Mouse (Mus musculus): ENCODE measurements around the gene Ppm1g.

Ppm1g gene

GRCm38 (mm10) chr5:31220448-31221303, at the start of gene Ppm1g:
Ppm1g (minus strand) TSS chr5:31220687.
- DNase-seq (ENCODE audit: low spot score in 2 of 2) = peak; percentile 97

GRCm38 (mm10) chr5:31267686-31268085, 47.2 kb upstream of the Ppm1g start:
- no peak for DNase-seq (ENCODE audit: low spot score in 2 of 2)

GRCm38 (mm10) chr5:31266101-31266500, 45.6 kb upstream of the Ppm1g start:
- no peak for DNase-seq (ENCODE audit: low spot score in 2 of 2)

- no peak for DNase-seq (ENCODE audit: low spot score in 2 of 2)
These were observed 37.1 kb upstream of the Ppm1g start for GRCm38 (mm10) chr5:31257616-31258015.

GRCm38 (mm10) chr5:31255971-31256370, 35.5 kb upstream of the Ppm1g start:
- no peak for DNase-seq (ENCODE audit: low spot score in 2 of 2)

GRCm38 (mm10) chr5:31255381-31255780, 34.9 kb upstream of the Ppm1g start:
- DNase-seq (ENCODE audit: low spot score in 2 of 2) = peak in 1 of 2 experiments; percentile 18

GRCm38 (mm10) chr5:31254901-31255300, 34.4 kb upstream of the Ppm1g start:
- no peak for DNase-seq (ENCODE audit: low spot score in 2 of 2)

DNA sequence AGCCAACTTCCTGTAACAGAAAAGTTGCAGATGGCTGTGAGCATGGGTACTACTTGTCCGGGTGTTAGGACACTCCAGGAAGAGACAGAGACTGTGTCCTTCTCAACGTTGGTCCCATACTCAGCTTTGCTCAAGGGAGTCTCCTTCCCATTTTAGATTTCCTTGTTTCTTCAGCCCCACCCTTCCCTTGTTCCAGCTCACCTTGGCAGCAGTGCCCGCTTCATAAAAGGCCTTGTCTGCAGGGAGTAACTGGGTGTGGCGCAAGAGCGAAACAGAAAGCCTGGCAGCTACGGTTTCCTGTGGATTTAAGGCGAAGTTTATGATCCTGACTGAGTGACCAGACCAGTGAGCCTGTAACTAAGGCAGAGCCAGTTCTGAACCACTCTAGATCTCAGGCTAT, 34.0 kb upstream of the Ppm1g start:
- peak in 1 of 2 experiments; percentile 19 for DNase-seq (ENCODE audit: low spot score in 2 of 2)

GRCm38 (mm10) chr5:31253806-31254205, 33.3 kb upstream of the Ppm1g start:
- DNase-seq (ENCODE audit: low spot score in 2 of 2) = no peak

DNA sequence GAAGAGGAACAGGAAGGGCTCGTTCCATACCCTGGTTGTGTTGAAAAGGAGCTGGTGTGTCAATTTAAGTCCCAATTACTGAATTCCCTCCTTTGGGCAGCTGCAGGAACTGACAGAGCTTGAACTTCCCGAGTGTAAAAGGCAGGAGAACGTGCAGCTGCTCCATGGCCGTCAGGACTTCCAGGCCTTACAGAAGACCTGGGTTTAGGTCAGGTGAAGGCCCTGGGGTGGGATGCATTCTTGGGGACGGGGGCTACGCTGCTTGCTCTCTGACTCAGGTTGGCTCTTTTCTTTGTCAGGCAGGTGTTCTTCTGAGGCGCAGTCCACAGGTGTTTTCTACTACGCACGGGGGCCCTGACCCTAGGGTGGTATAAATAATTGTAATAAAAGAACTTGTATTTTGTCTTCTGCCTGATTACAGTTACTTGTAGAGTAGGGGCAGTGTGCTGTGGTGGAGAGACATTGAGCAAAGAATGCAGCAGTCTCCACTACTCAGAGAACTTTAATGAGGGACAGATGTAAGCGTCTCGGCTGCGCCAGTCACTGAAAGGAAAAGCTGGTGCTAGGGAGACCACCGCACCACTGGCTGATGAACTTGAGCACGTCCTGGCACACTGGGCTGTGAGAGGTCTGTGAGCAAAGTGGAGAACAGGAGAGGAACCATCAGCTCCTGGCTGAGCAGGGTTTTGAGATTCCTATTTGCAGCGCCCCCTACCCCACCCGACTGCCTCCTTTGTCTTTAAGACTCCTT, 32.5 kb upstream of the Ppm1g start:
- peak in 1 of 2 experiments; percentile 21 for DNase-seq (ENCODE audit: low spot score in 2 of 2)

- no peak for DNase-seq (ENCODE audit: low spot score in 2 of 2)
These were observed 31.7 kb upstream of the Ppm1g start for GRCm38 (mm10) chr5:31252151-31252550.

GRCm38 (mm10) chr5:31251541-31252101, 31.1 kb upstream of the Ppm1g start, which contains the start of gene Krtcap3:
Krtcap3 (plus strand) TSS chr5:31251691.
- DNase-seq (ENCODE audit: low spot score in 2 of 2) = peak; percentile 48 to 51

DNA sequence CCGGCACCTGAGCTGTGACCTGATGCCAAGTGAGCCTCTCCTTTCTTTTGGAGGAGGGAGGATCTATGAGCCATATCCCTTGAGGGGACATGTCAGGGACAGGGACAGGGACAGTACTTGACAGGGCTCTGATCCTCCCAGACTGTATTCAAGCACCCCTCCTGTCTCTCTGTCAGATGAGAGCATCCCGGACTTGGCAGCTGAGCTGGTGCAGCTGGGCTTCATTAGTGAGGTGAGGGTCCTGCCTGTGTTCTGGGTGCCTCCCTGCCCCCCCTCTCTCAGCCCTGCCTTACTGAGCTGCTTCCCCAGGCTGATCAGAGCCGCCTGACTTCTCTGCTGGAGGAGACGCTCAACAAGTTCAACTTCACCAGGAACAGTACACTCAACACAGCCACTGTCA, 30.2 kb upstream of the Ppm1g start:
- peak in 1 of 2 experiments; percentile 27 for DNase-seq (ENCODE audit: low spot score in 2 of 2)

DNA sequence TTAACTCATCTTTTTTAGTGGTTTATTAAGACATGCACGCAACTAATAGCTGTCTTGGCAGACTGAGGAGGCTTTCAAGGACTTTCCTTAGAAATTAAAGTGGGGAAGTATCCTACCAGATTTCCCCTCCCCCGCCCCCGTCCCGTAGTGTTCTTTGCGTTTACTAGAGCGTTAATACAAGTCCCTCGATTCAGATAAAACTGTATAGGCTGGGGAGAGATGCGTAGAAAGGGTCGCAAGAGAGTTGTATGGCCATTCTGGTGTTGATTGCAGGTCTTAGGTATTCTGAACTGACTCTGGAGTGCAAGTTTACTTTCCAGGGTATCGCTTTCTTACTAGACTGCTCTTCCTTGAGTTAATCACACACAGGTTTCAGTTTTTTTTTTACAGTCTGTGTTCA, 21.7 kb upstream of the Ppm1g start:
- DNase-seq (ENCODE audit: low spot score in 2 of 2) = peak in 1 of 2 experiments; percentile 13

GRCm38 (mm10) chr5:31241522-31242034, 21.1 kb upstream of the Ppm1g start:
- peak in 1 of 2 experiments; percentile 34 for DNase-seq (ENCODE audit: low spot score in 2 of 2)

DNA sequence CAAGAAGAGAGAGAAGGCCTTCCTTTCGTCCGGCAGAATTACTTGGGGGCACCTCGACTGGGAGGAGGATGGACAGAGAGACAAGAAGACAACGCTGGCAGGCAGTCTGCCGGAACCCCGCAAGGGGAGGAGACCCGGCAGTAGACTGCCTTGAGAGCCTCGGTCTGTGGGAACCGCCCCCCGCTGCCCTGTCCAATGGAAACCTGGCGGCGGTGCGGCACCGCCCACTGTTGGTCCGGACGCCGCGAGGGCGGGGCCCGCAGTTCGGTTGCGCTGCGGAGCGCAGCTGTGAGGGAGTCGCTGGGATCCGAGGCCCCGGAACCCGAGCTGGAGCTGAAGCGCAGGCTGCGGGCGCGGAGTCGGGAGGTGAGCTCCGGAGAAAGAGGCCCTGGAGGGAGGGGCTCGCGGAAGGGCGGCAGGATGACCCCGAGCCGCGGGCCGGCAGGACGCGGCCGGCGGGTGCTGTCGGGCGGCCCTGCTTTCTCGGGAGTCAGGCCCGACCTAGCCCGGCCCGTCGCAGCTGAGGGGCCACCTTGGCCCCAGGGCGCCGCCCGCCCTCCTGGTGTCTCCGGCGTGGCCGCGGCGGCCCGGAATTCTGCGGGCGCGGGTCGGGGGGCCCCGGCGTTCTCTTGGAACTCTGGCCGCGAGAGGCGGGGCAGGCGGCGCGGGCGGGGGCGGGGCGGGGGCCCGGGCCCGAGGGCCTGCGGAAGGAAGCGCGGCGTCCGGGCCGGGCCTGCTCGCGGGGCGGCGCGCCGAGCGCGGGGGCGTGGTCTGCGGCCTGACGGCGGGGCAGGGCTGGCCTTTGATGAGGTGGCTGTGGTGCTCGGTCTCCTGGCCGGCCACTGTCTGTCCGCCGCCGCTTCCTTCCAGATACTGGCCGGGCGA, 20.4 kb upstream of the Ppm1g start, which contains the start of the genes Nrbp1 and Gm9970:
Gene Nrbp1 (plus strand): TSS at position 228 of the 885 bp plus-strand sequence.
Gene Gm9970 (minus strand): TSS at position 596 of the 885 bp plus-strand sequence.
- DNase-seq (ENCODE audit: low spot score in 2 of 2) = peak; percentile 97 to 98

DNA sequence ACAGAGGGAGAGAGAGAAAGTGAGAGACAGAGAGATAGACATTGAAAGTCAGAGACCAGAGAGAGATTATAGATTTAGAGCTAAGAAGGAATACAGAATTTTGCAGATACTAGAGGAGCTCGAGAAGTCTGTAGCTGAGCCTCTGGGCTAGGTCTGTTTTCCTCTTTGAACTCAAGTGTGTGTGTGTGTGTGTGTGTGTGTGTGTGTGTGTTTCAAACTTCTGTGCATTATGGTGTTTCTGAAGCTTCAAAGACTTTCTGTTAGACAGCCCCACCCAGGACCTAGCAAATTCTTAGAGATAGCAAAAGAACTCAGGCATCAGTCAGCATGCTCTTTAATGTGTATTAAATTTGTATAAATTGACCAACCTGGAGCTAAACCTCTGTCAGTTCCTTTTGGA, 6.2 kb upstream of the Ppm1g start:
- DNase-seq (ENCODE audit: low spot score in 2 of 2) = no peak

DNA sequence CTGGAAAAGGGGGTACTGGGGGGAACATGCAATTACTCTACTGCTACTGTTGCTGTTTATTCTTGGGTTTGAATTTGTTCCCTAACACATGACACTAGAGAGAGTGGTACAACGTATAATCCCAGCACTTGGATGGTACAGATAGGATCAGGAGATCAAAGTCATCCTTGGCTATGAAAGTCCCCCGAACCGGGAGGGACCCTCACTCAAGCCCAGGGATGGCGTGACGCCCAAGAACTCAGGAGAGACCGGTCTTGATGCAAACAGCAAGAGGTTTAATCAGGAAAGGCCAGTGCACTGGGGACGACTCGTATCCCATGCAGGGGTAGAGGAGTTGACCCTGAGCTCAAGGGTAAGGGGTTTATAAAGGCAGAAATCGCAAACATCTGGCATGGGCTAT, 2.2 kb upstream of the Ppm1g start:
- peak in 1 of 2 experiments; percentile 36 for DNase-seq (ENCODE audit: low spot score in 2 of 2)

- peak; percentile 70 for DNase-seq (ENCODE audit: low spot score in 2 of 2)
These were observed 938 bp upstream of the Ppm1g start for GRCm38 (mm10) chr5:31221304-31221945.

GRCm38 (mm10) chr5:31219911-31220447, 508 bp downstream of the Ppm1g start:
- DNase-seq (ENCODE audit: low spot score in 2 of 2) = peak; percentile 70

Measured in right cerebral cortex, postnatal 10 days (tissue).